ENCODE assay signal across 13 mouse cellular contexts in the genomic region with DNA sequence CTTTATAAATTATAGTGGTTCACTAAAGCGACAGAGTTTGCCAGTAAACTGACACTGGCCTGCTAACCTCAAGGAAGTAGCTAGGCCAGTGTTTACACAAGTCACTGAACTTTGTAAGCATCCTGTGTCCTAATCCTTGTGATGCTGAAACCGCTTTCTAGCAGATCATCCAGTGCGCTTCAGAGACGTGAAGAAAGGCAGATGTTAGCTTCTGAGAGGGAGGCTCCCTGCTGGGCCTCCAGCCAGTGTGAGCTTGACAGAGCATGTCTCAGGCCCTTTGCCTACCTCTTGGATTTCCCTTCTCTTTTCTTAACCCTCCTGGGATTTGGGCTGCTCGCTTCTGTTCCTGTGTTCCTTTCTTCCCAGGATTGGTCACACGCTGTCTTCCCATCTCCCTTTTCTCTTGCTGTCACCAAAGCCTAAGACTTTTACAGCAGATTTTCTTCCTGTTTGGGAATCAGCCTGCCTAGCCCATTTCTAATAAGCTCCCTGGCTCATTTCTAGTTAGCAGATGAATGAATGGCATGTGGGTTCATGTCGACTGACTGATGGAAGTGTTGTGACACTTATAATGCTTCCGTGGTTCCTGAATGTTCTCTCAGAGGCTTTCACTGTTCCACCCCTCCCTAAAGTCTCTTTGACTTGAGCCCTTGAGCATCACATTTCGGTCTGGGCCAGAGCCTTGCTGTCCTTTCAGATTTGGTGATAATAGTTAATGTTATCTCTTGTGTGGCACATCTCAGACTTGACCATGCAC.
DNase-seq lines count a peak whose midpoint lies in the region; TF ChIP-seq lines count a peak whose summit lies in the region.
"Had no signal": no experiment of that assay in that cellular context is flagged by ENCODE, and none has a peak within 500 bp of the region (broad histone marks: within the 10 kb centered on the region; RNA-seq: fewer than 3 reads in every experiment).

No protein-coding gene starts in this region.

- no peak overlapping the region for H3K4me3 ChIP-seq in bone marrow, adult 2 months (replicated peaks; ENCODE audit: control insufficient read depth, low read depth, low read length)
- H3K4me3 ChIP-seq in hindbrain, embryonic 10.5 days = no peak overlapping the region
- H3K4me3 ChIP-seq: hindbrain, embryonic 15.5 days; limb, embryonic 12.5 days; myocyte had no signal

- peak overlapping the region; percentile 67 for H3K27ac ChIP-seq in bone marrow, adult 2 months (ENCODE audit: control insufficient read depth, insufficient read depth, low read depth, low read length, poor library complexity)
- no peak overlapping the region for H3K27ac ChIP-seq in hindbrain, embryonic 10.5 days
- H3K27ac ChIP-seq: hindbrain, embryonic 15.5 days; limb, embryonic 12.5 days had no signal

- no peaks in the 10 kb centered on the region for H3K36me3 ChIP-seq in hindbrain, embryonic 10.5 days
- H3K36me3 ChIP-seq: hindbrain, embryonic 15.5 days; limb, embryonic 12.5 days had no signal

- TF ChIP-seq POLR2A in bone marrow, adult 2 months (IDR thresholded peaks at IDR 0.05; ENCODE audit: borderline replicate concordance, control insufficient read depth, low read depth, low read length) = no peak

- TF ChIP-seq CTCF in bone marrow, adult 2 months (IDR thresholded peaks at IDR 0.05; ENCODE audit: control insufficient read depth, insufficient read depth, low read length) = no peak

- no peaks in the 10 kb centered on the region for H3K4me1 ChIP-seq in bone marrow, adult 2 months (ENCODE audit: control insufficient read depth, insufficient read depth, low read length)
- H3K4me1 ChIP-seq in hindbrain, embryonic 10.5 days (replicated peaks) = no peaks in the 10 kb centered on the region
- H3K4me1 ChIP-seq: hindbrain, embryonic 15.5 days; limb, embryonic 12.5 days had no signal

- H3K27me3 ChIP-seq in hindbrain, embryonic 10.5 days (ENCODE audit: insufficient read depth, poor library complexity, severe bottlenecking) = no peaks in the 10 kb centered on the region
- H3K27me3 ChIP-seq: hindbrain, embryonic 15.5 days; limb, embryonic 12.5 days had no signal

- peak; percentile 73 for DNase-seq in 416B (ENCODE audit: low read depth)
- DNase-seq in kidney, adult 9 months = peak; percentile 12
- peak; percentile 48 for DNase-seq in lung, postnatal 14 days
- DNase-seq in hindbrain, embryonic 10.5 days (ENCODE audit: low spot score) = no peak
- no peak for DNase-seq in frontal cortex, postnatal 25 days (ENCODE audit: low spot score in 2 of 2)
- DNase-seq in thymus, postnatal 0 days (ENCODE audit: low spot score) = no peak
- DNase-seq: forebrain, postnatal 0 days; right cerebral cortex, postnatal 14 days; thymus, postnatal 25 days had no signal

- WGBS in bone marrow, adult 2 months = 66% methylated on average over 9 of the region's 9 CpGs
- WGBS in hindbrain, embryonic 10.5 days = 66% methylated on average over 9 of the region's 9 CpGs

- H3K9me3 ChIP-seq in hindbrain, embryonic 10.5 days = no peaks in the 10 kb centered on the region
- H3K9me3 ChIP-seq: hindbrain, embryonic 15.5 days; limb, embryonic 12.5 days had no signal

Comparison
In these comparisons a context has a peak if more than half of its experiments do, and no peak if none do; other contexts are left out.
1. DNase-seq: peak in 416B (single experiment), kidney, adult 9 months (single experiment) and lung, postnatal 14 days (single experiment); none in hindbrain, embryonic 10.5 days (single experiment), frontal cortex, postnatal 25 days (0 of 2) and thymus, postnatal 0 days (single experiment).